Mouse (Mus musculus): Measurements from ENCODE around the gene Nsun4. TPM values are rescaled to one million over a fixed set of nuclear protein-coding genes. Genes with fewer than 3 reads are reported as not detected.

The Nsun4 gene
- 17.8 and 19.5 TPM in 2 replicates for polyA plus RNA-seq (2014; fragmentation: Nextera tagmentation; extraction: Ambion mirVana)

DNA sequence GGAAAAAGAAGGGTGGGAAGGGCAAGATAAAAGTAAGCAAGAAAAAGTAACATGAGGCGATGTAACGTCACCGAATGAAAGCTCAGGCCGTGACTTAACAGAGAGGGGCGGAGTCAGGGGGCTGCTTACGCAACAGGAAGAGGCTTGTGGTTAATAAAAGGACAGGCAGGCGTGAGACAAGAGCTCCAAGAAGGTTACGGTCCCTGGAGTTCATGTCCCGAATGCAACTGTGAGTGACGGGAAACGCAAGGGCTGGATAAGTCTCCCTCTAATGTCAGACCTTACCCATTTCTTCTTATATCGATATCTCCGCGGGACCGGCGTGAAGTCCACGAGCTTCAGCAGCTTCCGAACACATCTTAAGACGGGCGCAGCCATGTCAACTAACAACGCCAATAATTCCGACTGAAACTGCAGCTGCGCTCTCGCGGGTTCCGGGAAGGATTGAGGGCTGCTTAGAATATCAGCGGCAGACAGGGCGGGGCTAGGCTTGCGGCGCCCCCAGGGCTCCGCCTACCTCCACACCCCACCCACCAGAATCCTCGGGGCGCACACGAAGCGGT, at the start of gene Nsun4:
TSS of gene Nsun4 (minus strand) at position 478 of the 563 bp plus-strand sequence.
- Histone ChIP-seq H3K9ac (ENCODE audit: low read depth, low read length) (peak within 1 kb of the TSS; percentile 65), H3K4me3 (ENCODE audit: low read depth, low read length) (peak within 1 kb of the TSS; percentile 44), H3K4me1 (replicated peaks; ENCODE audit: control insufficient read depth, insufficient read depth, low read length) (peaks cover 9% of the 10 kb centered on the region), H3K4me2 (peak within 1 kb of the TSS; percentile 89), H3K9me3 (ENCODE audit: control insufficient read depth, low read length) (no peaks in the 10 kb centered on the region), H3K27ac (ENCODE audit: low read depth, low read length) (peak within 1 kb of the TSS; percentile 74), H3K36me3 (ENCODE audit: control insufficient read depth, insufficient read depth, low read length) (no peaks in the 10 kb centered on the region), H3K27me3 (replicated peaks; ENCODE audit: control insufficient read depth, insufficient read depth, low read length) (no peaks in the 10 kb centered on the region)
- ATAC-seq (replicated peaks; ENCODE audit: low FRiP score) (peak; percentile 95), DNase-seq (ENCODE audit: low spot score) (peak; percentile 84)
- WGBS, result under 1% methylated on average over 35 of the region's 35 CpGs

DNA sequence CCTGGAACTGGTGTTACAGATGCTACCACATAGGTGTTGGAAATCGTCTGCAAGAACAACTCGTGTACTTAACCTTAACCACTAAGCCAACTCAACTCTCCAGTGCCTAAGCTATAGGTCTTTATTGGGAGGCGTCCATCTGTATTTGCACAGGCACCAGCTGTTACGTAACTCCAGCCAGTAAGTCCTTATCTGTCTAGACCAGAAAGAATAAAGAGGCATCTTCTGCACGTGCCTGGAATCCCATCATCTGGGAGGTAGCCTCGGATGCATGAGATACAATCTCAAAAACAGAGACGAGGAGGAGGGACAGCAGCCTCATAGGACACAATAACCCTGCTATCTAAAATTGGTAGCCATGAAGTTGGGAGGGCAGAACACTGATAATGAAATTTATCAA, 47.3 kb upstream of the Nsun4 start:
- WGBS, result 46% methylated on average over 7 of the region's 7 CpGs
- H3K27ac ChIP-seq (ENCODE audit: low read depth, low read length), result peak overlapping the region; percentile 72
- peaks cover 17% of the 10 kb centered on the region for H3K4me1 ChIP-seq (replicated peaks; ENCODE audit: control insufficient read depth, insufficient read depth, low read length)
- ATAC-seq (replicated peaks; ENCODE audit: low FRiP score) (peak; percentile 90), DNase-seq (ENCODE audit: low spot score) (no peak)
- H3K4me2 ChIP-seq, result no peak overlapping the region; the same call in 1 of the 2 replicates
- H3K9me3 ChIP-seq (ENCODE audit: control insufficient read depth, low read length), result no peaks in the 10 kb centered on the region
- H3K36me3 ChIP-seq (ENCODE audit: control insufficient read depth, insufficient read depth, low read length), result peaks cover 48% of the 10 kb centered on the region
- no peak overlapping the region for H3K9ac ChIP-seq (ENCODE audit: low read depth, low read length)
- H3K4me3 ChIP-seq (ENCODE audit: low read depth, low read length), result no peak overlapping the region
- no peaks in the 10 kb centered on the region for H3K27me3 ChIP-seq (replicated peaks; ENCODE audit: control insufficient read depth, insufficient read depth, low read length)

DNA sequence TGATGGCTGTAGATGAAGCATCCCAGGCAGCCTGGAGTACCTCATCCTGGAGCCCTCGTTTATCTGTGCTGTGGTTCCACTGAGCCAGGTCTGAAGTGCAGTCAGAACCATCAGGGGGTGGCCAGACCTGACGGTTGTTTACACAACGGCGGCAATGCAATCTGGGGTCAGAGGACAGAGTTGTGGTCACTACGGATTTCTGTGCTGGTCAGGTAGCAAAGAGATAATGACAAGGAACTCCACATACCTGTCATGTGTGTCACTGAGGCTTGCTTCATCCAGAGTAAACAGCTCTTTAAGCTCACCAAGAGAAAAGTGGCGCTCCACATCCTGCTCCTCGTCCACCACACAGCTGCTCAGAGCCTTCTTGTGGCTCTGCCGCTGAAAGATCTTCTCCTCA, 43.5 kb upstream of the Nsun4 start:
- Histone ChIP-seq H3K9me3 (ENCODE audit: control insufficient read depth, low read length) (no peaks in the 10 kb centered on the region), H3K4me1 (replicated peaks; ENCODE audit: control insufficient read depth, insufficient read depth, low read length) (peaks cover 17% of the 10 kb centered on the region), H3K4me3 (ENCODE audit: low read depth, low read length) (no peak overlapping the region), H3K27me3 (replicated peaks; ENCODE audit: control insufficient read depth, insufficient read depth, low read length) (no peaks in the 10 kb centered on the region), H3K4me2 (no peak overlapping the region), H3K36me3 (ENCODE audit: control insufficient read depth, insufficient read depth, low read length) (peaks cover 51% of the 10 kb centered on the region), H3K9ac (ENCODE audit: low read depth, low read length) (no peak overlapping the region), H3K27ac (ENCODE audit: low read depth, low read length) (0 out of 2 replicates have a peak overlapping the region, but pooled peaks have one; percentile 5)
- ATAC-seq (replicated peaks; ENCODE audit: low FRiP score) (no peak), DNase-seq (ENCODE audit: low spot score) (no peak)
- 71% methylated on average over 8 of the region's 8 CpGs for WGBS

DNA sequence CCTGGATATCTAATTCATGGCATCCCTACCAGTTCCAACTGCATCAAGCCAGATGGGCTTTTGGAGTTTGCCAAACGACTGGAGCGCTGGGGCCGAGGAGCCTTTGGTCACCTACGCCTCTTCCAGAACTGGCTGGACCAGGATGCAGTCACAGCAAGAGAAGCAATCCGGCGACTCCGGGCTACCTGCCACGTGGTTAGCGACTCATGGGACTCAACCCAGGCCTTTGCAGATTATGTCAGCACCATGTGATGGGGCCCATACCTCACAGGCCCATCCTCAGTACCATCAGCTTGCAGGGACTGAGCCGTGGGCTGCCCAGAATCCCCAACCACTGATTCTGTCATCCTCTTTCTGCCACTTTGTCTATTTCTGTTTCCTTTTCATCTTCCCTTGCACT, 42.6 kb upstream of the Nsun4 start:
- 89% methylated on average over 10 of the region's 10 CpGs for WGBS
- Histone ChIP-seq H3K27me3 (replicated peaks; ENCODE audit: control insufficient read depth, insufficient read depth, low read length) (no peaks in the 10 kb centered on the region), H3K9ac (ENCODE audit: low read depth, low read length) (no peak overlapping the region)

DNA sequence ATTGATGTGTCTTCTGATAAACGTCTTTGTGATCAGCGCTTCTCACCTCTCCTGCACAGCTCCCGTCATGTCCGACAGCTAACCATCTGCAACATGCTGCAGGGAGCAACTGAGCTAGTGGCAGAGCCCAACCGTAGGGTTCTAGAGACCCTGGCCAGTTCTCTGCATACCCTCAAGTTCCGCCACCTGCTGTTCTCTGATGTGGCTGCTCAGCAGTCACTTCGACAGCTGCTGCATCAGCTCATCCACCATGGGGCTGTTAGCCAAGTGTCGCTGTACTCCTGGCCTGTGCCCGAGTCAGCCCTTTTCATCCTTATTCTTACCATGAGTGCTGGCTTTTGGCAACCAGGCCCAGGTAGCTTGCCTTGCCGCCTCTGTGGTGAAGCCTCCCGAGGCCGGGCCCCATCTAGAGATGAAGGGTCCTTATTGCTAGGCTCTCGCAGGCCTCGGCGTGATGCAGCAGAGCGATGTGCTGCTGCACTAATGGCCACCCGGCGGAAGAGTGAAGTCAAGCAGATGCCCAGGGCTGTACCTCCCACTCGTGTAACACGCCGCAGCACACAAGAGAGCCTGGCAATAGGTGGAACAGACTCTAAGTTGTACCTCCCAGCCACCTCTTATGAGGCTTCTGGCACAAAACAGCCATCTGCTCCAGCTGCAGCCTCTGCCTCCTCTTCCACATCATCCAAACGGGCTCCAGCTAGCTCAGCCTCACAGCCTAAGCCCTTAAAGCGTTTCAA, 35.0 kb upstream of the Nsun4 start:
- Histone ChIP-seq H3K4me2 (no peak overlapping the region), H3K9me3 (ENCODE audit: control insufficient read depth, low read length) (no peaks in the 10 kb centered on the region), H3K4me1 (replicated peaks; ENCODE audit: control insufficient read depth, insufficient read depth, low read length) (no peaks in the 10 kb centered on the region), H3K4me3 (ENCODE audit: low read depth, low read length) (no peak overlapping the region), H3K27me3 (replicated peaks; ENCODE audit: control insufficient read depth, insufficient read depth, low read length) (no peaks in the 10 kb centered on the region), H3K27ac (ENCODE audit: low read depth, low read length) (no peak overlapping the region), H3K36me3 (ENCODE audit: control insufficient read depth, insufficient read depth, low read length) (peaks cover 30% of the 10 kb centered on the region), H3K9ac (ENCODE audit: low read depth, low read length) (no peak overlapping the region)
- WGBS, result 90% methylated on average over 23 of the region's 23 CpGs
- DNase-seq (ENCODE audit: low spot score), result no peak
- ATAC-seq (replicated peaks; ENCODE audit: low FRiP score), result peak; percentile 35; the same call in 1 of the 2 replicates

More for the DNA sequence above, 42.6 kb upstream of the Nsun4 start:
- H3K9me3 ChIP-seq (ENCODE audit: control insufficient read depth, low read length), result no peaks in the 10 kb centered on the region
- peaks cover 53% of the 10 kb centered on the region for H3K36me3 ChIP-seq (ENCODE audit: control insufficient read depth, insufficient read depth, low read length)
- peaks cover 12% of the 10 kb centered on the region for H3K4me1 ChIP-seq (replicated peaks; ENCODE audit: control insufficient read depth, insufficient read depth, low read length)
- H3K4me3 ChIP-seq (ENCODE audit: low read depth, low read length), result no peak overlapping the region
- ATAC-seq (replicated peaks; ENCODE audit: low FRiP score), result no peak
- no peak overlapping the region for H3K27ac ChIP-seq (ENCODE audit: low read depth, low read length)
- no peak for DNase-seq (ENCODE audit: low spot score)
- H3K4me2 ChIP-seq, result no peak overlapping the region

DNA sequence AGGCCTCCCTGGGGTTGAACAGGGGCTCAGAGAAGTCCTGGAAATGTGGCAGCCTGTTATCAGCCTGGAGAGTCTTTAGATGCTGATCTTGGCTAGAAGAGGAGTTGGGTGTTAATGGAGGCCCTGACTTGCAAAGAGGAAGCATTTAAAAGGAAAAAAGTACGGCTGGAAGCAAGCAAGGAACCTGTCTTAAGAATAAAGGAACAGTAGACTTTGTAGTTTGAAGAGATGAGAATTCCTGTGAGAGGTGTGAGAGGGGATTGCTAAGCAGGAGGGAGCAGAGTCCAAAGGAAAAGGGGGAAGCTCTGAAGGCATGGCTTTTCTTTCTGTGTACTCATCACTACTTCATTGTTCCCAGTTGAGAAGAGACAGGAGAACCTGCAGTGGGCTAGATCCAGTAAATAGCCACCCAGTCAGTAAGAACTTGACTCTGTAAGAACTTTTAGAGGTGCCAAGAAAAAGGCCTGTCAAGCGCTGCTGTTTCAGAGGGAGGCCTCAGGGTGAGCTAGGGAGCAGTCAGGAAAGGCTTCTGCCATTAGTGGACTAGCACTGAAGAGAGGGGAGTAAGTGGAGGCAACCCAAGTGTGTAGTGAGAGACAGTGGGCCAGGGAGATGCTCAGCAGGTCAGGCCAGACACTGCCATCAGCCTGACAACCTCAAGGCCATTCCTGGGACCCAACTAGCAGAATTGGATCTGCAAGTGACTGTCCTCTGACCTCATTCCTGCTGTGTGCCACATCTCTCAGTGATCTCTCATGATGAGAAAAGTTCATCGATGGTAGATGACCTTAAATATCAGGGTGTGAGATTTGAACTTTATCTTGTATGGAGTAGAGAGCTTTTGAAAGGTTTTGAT, 23.8 kb upstream of the Nsun4 start:
- ATAC-seq (replicated peaks; ENCODE audit: low FRiP score) (no peak), DNase-seq (ENCODE audit: low spot score) (no peak)
- WGBS, result 52% methylated on average over 3 of the region's 3 CpGs
- H3K27ac ChIP-seq (ENCODE audit: low read depth, low read length), result peak overlapping the region; percentile 94
- peaks cover 20% of the 10 kb centered on the region for H3K4me1 ChIP-seq (replicated peaks; ENCODE audit: control insufficient read depth, insufficient read depth, low read length)
- peak overlapping the region; percentile 99 for H3K9ac ChIP-seq (ENCODE audit: low read depth, low read length)
- no peaks in the 10 kb centered on the region for H3K27me3 ChIP-seq (replicated peaks; ENCODE audit: control insufficient read depth, insufficient read depth, low read length)
- peak overlapping the region; percentile 98 for H3K4me3 ChIP-seq (ENCODE audit: low read depth, low read length)
- H3K9me3 ChIP-seq (ENCODE audit: control insufficient read depth, low read length), result no peaks in the 10 kb centered on the region
- H3K4me2 ChIP-seq, result peak overlapping the region; percentile 90
- peaks cover 17% of the 10 kb centered on the region for H3K36me3 ChIP-seq (ENCODE audit: control insufficient read depth, insufficient read depth, low read length)

DNA sequence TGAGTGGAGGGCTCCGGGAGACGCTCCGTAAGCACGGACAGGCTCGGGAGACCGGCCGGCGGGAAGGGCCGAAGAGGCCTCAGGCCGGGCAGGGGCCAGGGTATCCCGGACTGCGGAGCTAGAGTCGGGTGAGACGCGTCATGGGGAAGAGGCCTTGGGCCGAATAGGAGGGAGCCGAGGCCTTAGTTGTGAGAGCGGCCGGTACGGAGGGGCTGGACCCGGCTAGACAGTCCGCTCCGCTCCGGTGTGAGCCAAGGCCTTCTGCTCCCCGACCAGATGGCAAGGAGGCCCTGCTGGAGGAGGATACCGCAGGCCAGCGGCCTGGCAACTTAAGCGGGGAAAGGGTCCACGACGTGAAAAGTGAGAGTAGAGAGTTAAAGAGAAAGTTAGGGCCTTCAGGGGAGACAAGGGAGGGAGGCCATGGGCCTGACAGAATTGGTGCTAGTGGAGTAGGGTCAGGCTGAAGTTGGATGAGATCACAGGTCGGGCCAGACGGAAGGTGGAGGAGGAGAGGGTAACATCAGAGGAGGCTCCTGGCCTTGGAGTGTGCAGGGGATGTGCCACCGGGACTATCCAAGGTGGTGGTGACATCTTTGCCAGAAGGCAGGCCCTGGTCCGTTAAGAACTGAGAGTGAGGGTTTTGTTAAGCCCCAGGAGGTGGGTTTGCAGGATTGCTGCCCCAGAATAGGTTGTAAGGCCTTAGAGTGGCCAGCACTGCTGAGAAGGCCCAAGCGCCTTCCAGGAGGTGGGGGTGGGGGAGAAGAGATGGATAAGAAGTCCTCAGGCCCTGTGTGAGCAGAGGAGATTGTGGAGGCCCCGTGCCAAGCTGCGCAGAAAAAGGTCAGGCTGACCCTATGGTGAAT, 22.9 kb upstream of the Nsun4 start:
- peak overlapping the region; percentile 90 for H3K4me2 ChIP-seq
- ATAC-seq (replicated peaks; ENCODE audit: low FRiP score) (peak; percentile 39), DNase-seq (ENCODE audit: low spot score) (peak; percentile 77)
- no peaks in the 10 kb centered on the region for H3K9me3 ChIP-seq (ENCODE audit: control insufficient read depth, low read length)
- WGBS, result under 1% methylated on average over 37 of the region's 37 CpGs
- H3K27me3 ChIP-seq (replicated peaks; ENCODE audit: control insufficient read depth, insufficient read depth, low read length), result no peaks in the 10 kb centered on the region
- H3K4me1 ChIP-seq (replicated peaks; ENCODE audit: control insufficient read depth, insufficient read depth, low read length), result peaks cover 20% of the 10 kb centered on the region
- H3K9ac ChIP-seq (ENCODE audit: low read depth, low read length), result peak overlapping the region; percentile 99
- H3K36me3 ChIP-seq (ENCODE audit: control insufficient read depth, insufficient read depth, low read length), result peaks cover 14% of the 10 kb centered on the region
- peak overlapping the region; percentile 98 for H3K4me3 ChIP-seq (ENCODE audit: low read depth, low read length)
- peak overlapping the region; percentile 94 for H3K27ac ChIP-seq (ENCODE audit: low read depth, low read length)
